Mouse (Mus musculus): ENCODE measurements at regions not wholly inside any gene's neighbourhood (a gene's known extent, or its start where the extent isn't known, plus 50 kb on each side); places are given as distances from the start of the nearest gene placed in this dataset.

DNA sequence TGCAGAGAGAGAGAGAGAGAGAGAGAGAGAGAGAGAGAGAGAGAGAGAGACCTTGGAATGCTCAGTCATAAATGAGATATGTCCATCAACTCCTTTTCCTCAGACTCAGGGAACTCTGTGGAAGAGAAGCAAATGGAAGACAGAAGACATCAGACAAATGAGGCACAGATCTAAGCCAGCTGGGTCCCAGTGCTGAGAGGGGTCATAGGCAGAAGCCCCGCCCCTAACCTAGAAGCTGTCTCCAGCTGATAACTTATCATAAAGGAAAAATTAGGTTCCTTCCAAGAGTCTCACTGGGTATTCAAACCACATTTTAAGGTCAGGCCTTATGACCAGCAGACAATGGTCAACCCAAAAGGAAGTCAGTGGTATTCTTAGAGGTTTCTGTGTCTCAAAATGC lies 106.1 kb upstream of the Selenok start:
- H3K36me3 ChIP-seq (replicated peaks): no peaks in the 10 kb centered on the region
- no peaks in the 10 kb centered on the region for H3K4me1 ChIP-seq (ENCODE audit: insufficient read depth, low read depth, low read length)
- no peak for DNase-seq (ENCODE audit: low spot score)
- peaks cover 7% of the 10 kb centered on the region for H3K9me3 ChIP-seq (replicated peaks)
- no peak overlapping the region for H3K4me3 ChIP-seq (ENCODE audit: low read depth, low read length)
- ATAC-seq (ENCODE audit: extremely low read depth, insufficient number of reproducible peaks, low FRiP score, poor library complexity, severe bottlenecking): no peak
- H3K27me3 ChIP-seq (ENCODE audit: insufficient read depth, low read length): no peaks in the 10 kb centered on the region
- TF ChIP-seq TAL1 (conservative IDR thresholded peaks at IDR 0.05; ENCODE audit: low read depth, low read length) (no peak), POLR2AphosphoS5 (IDR thresholded peaks at IDR 0.05; ENCODE audit: insufficient replicate concordance, low read depth, low read length) (no peak), GATA1 (IDR thresholded peaks at IDR 0.05; ENCODE audit: borderline replicate concordance, low read length) (no peak), GATA2 (IDR thresholded peaks at IDR 0.05; ENCODE audit: borderline replicate concordance, low read depth, low read length) (no peak), CTCF (IDR thresholded peaks at IDR 0.05; ENCODE audit: low read depth, low read length) (no peak)

- TF ChIP-seq GATA1 (IDR thresholded peaks at IDR 0.05; ENCODE audit: borderline replicate concordance, low read length) (no peak), TAL1 (conservative IDR thresholded peaks at IDR 0.05; ENCODE audit: low read depth, low read length) (no peak), CTCF (IDR thresholded peaks at IDR 0.05; ENCODE audit: low read depth, low read length) (no peak), GATA2 (IDR thresholded peaks at IDR 0.05; ENCODE audit: borderline replicate concordance, low read depth, low read length) (no peak), POLR2AphosphoS5 (IDR thresholded peaks at IDR 0.05; ENCODE audit: insufficient replicate concordance, low read depth, low read length) (no peak)
- Histone ChIP-seq H3K4me3 (ENCODE audit: low read depth, low read length) (no peak overlapping the region), H3K27me3 (ENCODE audit: insufficient read depth, low read length) (no peaks in the 10 kb centered on the region), H3K9me3 (replicated peaks) (peaks cover 4% of the 10 kb centered on the region), H3K36me3 (replicated peaks) (no peaks in the 10 kb centered on the region), H3K4me1 (ENCODE audit: insufficient read depth, low read depth, low read length) (no peaks in the 10 kb centered on the region)
- ATAC-seq (ENCODE audit: extremely low read depth, insufficient number of reproducible peaks, low FRiP score, poor library complexity, severe bottlenecking) (no peak), DNase-seq (ENCODE audit: low spot score) (no peak)
These were observed 101.4 kb upstream of the Selenok start for GRCm38 (mm10) chr14:29866455-29867275.

DNA sequence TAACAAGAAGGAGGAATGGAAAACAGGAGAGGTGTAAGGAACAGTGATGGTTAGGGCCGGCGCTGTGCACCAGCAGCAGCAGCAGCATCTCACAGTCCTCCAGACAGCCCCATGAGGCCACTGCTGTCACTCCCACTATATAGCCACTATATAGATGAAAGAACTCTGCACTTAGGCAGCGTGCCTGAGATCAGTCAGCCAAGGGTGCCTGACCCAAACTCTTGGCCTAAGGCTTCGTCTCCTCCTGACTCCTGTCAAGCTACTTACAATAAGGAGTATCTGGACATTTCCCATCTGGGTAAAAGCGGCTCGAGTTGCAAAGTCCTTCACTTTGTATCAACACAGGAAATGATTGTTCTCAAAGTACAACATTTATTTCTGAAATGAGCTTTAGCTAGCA lies 100.8 kb upstream of the Selenok start:
- no peaks in the 10 kb centered on the region for H3K4me1 ChIP-seq (ENCODE audit: insufficient read depth, low read depth, low read length)
- H3K36me3 ChIP-seq (replicated peaks): no peaks in the 10 kb centered on the region
- no peaks in the 10 kb centered on the region for H3K27me3 ChIP-seq (ENCODE audit: insufficient read depth, low read length)
- TF ChIP-seq GATA2 (IDR thresholded peaks at IDR 0.05; ENCODE audit: borderline replicate concordance, low read depth, low read length) (no peak), CTCF (IDR thresholded peaks at IDR 0.05; ENCODE audit: low read depth, low read length) (no peak), TAL1 (conservative IDR thresholded peaks at IDR 0.05; ENCODE audit: low read depth, low read length) (no peak), POLR2AphosphoS5 (IDR thresholded peaks at IDR 0.05; ENCODE audit: insufficient replicate concordance, low read depth, low read length) (no peak), GATA1 (IDR thresholded peaks at IDR 0.05; ENCODE audit: borderline replicate concordance, low read length) (no peak)
- no peak overlapping the region for H3K4me3 ChIP-seq (ENCODE audit: low read depth, low read length)
- H3K9me3 ChIP-seq (replicated peaks): peaks cover 4% of the 10 kb centered on the region
- no peak for ATAC-seq (ENCODE audit: extremely low read depth, insufficient number of reproducible peaks, low FRiP score, poor library complexity, severe bottlenecking)
- DNase-seq (ENCODE audit: low spot score): no peak

GRCm38 (mm10) chr14:29869930-29870329 lies 98.2 kb upstream of the Selenok start:
- no peak overlapping the region for H3K4me3 ChIP-seq (ENCODE audit: low read depth, low read length)
- ATAC-seq (ENCODE audit: extremely low read depth, insufficient number of reproducible peaks, low FRiP score, poor library complexity, severe bottlenecking): no peak
- DNase-seq (ENCODE audit: low spot score): no peak
- TF ChIP-seq CTCF (IDR thresholded peaks at IDR 0.05; ENCODE audit: low read depth, low read length) (no peak), GATA2 (IDR thresholded peaks at IDR 0.05; ENCODE audit: borderline replicate concordance, low read depth, low read length) (no peak), POLR2AphosphoS5 (IDR thresholded peaks at IDR 0.05; ENCODE audit: insufficient replicate concordance, low read depth, low read length) (no peak), TAL1 (conservative IDR thresholded peaks at IDR 0.05; ENCODE audit: low read depth, low read length) (no peak), GATA1 (IDR thresholded peaks at IDR 0.05; ENCODE audit: borderline replicate concordance, low read length) (no peak)
- H3K36me3 ChIP-seq (replicated peaks): no peaks in the 10 kb centered on the region
- H3K9me3 ChIP-seq (replicated peaks): peaks cover 4% of the 10 kb centered on the region
- no peaks in the 10 kb centered on the region for H3K4me1 ChIP-seq (ENCODE audit: insufficient read depth, low read depth, low read length)
- no peaks in the 10 kb centered on the region for H3K27me3 ChIP-seq (ENCODE audit: insufficient read depth, low read length)

- H3K27me3 ChIP-seq (ENCODE audit: insufficient read depth, low read length): no peaks in the 10 kb centered on the region
- H3K4me1 ChIP-seq (ENCODE audit: insufficient read depth, low read depth, low read length): no peaks in the 10 kb centered on the region
- H3K9me3 ChIP-seq (replicated peaks): peaks cover 10% of the 10 kb centered on the region; the same call in 1 of the 2 replicates
- H3K36me3 ChIP-seq (replicated peaks): no peaks in the 10 kb centered on the region
- DNase-seq (ENCODE audit: low spot score) (no peak), ATAC-seq (ENCODE audit: extremely low read depth, insufficient number of reproducible peaks, low FRiP score, poor library complexity, severe bottlenecking) (no peak)
- H3K4me3 ChIP-seq (ENCODE audit: low read depth, low read length): no peak overlapping the region
- TF ChIP-seq TAL1 (conservative IDR thresholded peaks at IDR 0.05; ENCODE audit: low read depth, low read length) (no peak), GATA2 (IDR thresholded peaks at IDR 0.05; ENCODE audit: borderline replicate concordance, low read depth, low read length) (no peak), GATA1 (IDR thresholded peaks at IDR 0.05; ENCODE audit: borderline replicate concordance, low read length) (no peak), CTCF (IDR thresholded peaks at IDR 0.05; ENCODE audit: low read depth, low read length) (no peak), POLR2AphosphoS5 (IDR thresholded peaks at IDR 0.05; ENCODE audit: insufficient replicate concordance, low read depth, low read length) (no peak)
These were observed 91.4 kb upstream of the Selenok start for GRCm38 (mm10) chr14:29876668-29877067.

GRCm38 (mm10) chr14:29877671-29878422 lies 90.3 kb upstream of the Selenok start:
- TF ChIP-seq GATA2 (IDR thresholded peaks at IDR 0.05; ENCODE audit: borderline replicate concordance, low read depth, low read length) (no peak), POLR2AphosphoS5 (IDR thresholded peaks at IDR 0.05; ENCODE audit: insufficient replicate concordance, low read depth, low read length) (no peak), CTCF (IDR thresholded peaks at IDR 0.05; ENCODE audit: low read depth, low read length) (no peak), GATA1 (IDR thresholded peaks at IDR 0.05; ENCODE audit: borderline replicate concordance, low read length) (no peak), TAL1 (conservative IDR thresholded peaks at IDR 0.05; ENCODE audit: low read depth, low read length) (no peak)
- Histone ChIP-seq H3K4me1 (ENCODE audit: insufficient read depth, low read depth, low read length) (no peaks in the 10 kb centered on the region), H3K9me3 (replicated peaks) (peaks cover 10% of the 10 kb centered on the region; the same call in 1 of the 2 replicates), H3K27me3 (ENCODE audit: insufficient read depth, low read length) (no peaks in the 10 kb centered on the region), H3K36me3 (replicated peaks) (no peaks in the 10 kb centered on the region), H3K4me3 (ENCODE audit: low read depth, low read length) (no peak overlapping the region)
- DNase-seq (ENCODE audit: low spot score) (no peak), ATAC-seq (ENCODE audit: extremely low read depth, insufficient number of reproducible peaks, low FRiP score, poor library complexity, severe bottlenecking) (no peak)

Data from G1E (cell line).